Mouse (Mus musculus) limb, embryonic 11.5 days (tissue): ENCODE measurements around the gene Aldh2. TPM values are rescaled to one million over a fixed set of nuclear protein-coding genes. Genes with fewer than 3 reads are reported as not detected.
A peak's percentile ranks its signal among the peaks of the same experiment; 100 is the strongest.

ENCODE experiments used
- ATAC-seq: fragments of 200-750 bp; cut with Nextera tagmentation; 2 replicates; pipeline ENCODE4 v1.8.0; 2017; ENCODE audit warnings: low read depth; ENCODE audit not compliant: insufficient number of reproducible peaks, low FRiP score, low TSS enrichment
- DNase-seq: peaks from one replicate; pipeline ENCODE4 v3.0.0-alpha.2; 2015; ENCODE audit warnings: low spot score
- H3K27ac ChIP-seq: fragments of 300-500 bp; sonication (generic); replicated peaks from 2 replicates; pipeline ENCODE4 v1.5.1; 2014; ENCODE audit warnings: low read depth, mild to moderate bottlenecking, low read length
- H3K27me3 ChIP-seq: fragments of 300-500 bp; sonication (generic); 2 replicates; pipeline ENCODE4 v1.6.1; 2014; ENCODE audit warnings: mild to moderate bottlenecking, low read length, mixed read lengths; ENCODE audit not compliant: control insufficient read depth, insufficient read depth
- H3K36me3 ChIP-seq: fragments of 300-500 bp; sonication (generic); 2 replicates; pipeline ENCODE4 v1.6.1; 2014; ENCODE audit warnings: mild to moderate bottlenecking, low read length, moderate library complexity, mixed read lengths; ENCODE audit not compliant: control insufficient read depth, insufficient read depth
- H3K4me1 ChIP-seq: fragments of 300-500 bp; sonication (generic); 2 replicates; pipeline ENCODE4 v1.6.1; 2014; ENCODE audit warnings: low read length, mixed read lengths; ENCODE audit not compliant: control insufficient read depth, insufficient read depth
- H3K4me2 ChIP-seq: fragments of 300-500 bp; sonication (generic); 2 replicates; pipeline ENCODE4 v1.6.1; 2014; ENCODE audit warnings: low read depth, mild to moderate bottlenecking, moderate library complexity; ENCODE audit not compliant: severe bottlenecking
- H3K4me3 ChIP-seq: fragments of 300-500 bp; sonication (generic); 2 replicates; pipeline ENCODE4 v1.5.1; 2014; ENCODE audit warnings: low read depth, low read length
- H3K9ac ChIP-seq: fragments of 300-500 bp; sonication (generic); 2 replicates; pipeline ENCODE4 v1.6.1; 2014; ENCODE audit warnings: mild to moderate bottlenecking, low read length
- H3K9me3 ChIP-seq: fragments of 300-500 bp; sonication (generic); 2 replicates; pipeline ENCODE4 v1.6.1; 2016; ENCODE audit warnings: low read length; ENCODE audit not compliant: control insufficient read depth
- WGBS: fragments of 180-500 bp; shearing (Covaris S2); extraction: QIAGEN DNeasy Blood & Tissue Kit; methylation state at CpG from one replicate; pipeline ENCODE4 v1.1.7; 2014; 5-methylcytosine and 5-hydroxymethylcytosine counted together
- polyA plus RNA-seq: library from polyadenylated mRNA; unstranded; fragments of >200 nt; fragmentation: Nextera tagmentation; extraction: Ambion mirVana; gene quantifications from 2 replicates; pipeline ENCODE4 v1.2.1, GENCODE M21; 2014

Gene Aldh2
- polyA plus RNA-seq, 1 experiment from 2014 or later: 80.1 TPM

- Histone ChIP-seq H3K9ac (no peak overlapping the region), H3K36me3 (peaks cover 17% of the 10 kb centered on the region), H3K9me3 (no peaks in the 10 kb centered on the region), H3K4me2 (no peak overlapping the region), H3K4me1 (no peaks in the 10 kb centered on the region), H3K27ac (no peak overlapping the region), H3K27me3 (no peaks in the 10 kb centered on the region), H3K4me3 (no peak overlapping the region)
- DNase-seq (no peak), ATAC-seq (no peak)
- WGBS: 88% methylated on average over 11 of the region's 11 CpGs
These were observed 17.8 kb downstream of the Aldh2 start for GRCm38 (mm10) chr5:121575867-121576266.

DNA sequence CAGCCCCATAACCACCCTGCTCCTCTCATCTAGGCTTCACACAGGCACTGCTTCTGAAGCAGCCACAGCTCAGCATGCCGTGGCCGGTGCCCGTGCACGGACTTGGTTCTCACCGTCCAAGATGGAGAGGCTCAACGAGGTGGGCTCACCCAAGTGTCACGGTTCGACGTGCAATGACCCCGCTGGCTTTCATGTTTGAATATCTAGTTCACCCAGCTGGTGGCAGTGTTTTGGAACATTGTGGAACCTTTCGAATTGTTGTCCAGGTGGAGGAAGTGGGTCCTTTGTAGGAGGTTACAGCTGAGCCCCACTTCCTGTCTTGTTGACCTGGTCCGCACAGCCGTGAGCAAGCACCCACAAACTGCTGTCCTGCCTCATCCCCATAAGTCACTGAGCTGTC is 19.5 kb downstream of the Aldh2 start:
- Histone ChIP-seq H3K4me1 (no peaks in the 10 kb centered on the region), H3K4me2 (no peak overlapping the region), H3K27ac (no peak overlapping the region), H3K9ac (no peak overlapping the region), H3K9me3 (no peaks in the 10 kb centered on the region), H3K27me3 (no peaks in the 10 kb centered on the region), H3K36me3 (peaks cover 18% of the 10 kb centered on the region), H3K4me3 (no peak overlapping the region)
- WGBS: 90% methylated on average over 13 of the region's 13 CpGs
- ATAC-seq: no peak
- no peak for DNase-seq

DNA sequence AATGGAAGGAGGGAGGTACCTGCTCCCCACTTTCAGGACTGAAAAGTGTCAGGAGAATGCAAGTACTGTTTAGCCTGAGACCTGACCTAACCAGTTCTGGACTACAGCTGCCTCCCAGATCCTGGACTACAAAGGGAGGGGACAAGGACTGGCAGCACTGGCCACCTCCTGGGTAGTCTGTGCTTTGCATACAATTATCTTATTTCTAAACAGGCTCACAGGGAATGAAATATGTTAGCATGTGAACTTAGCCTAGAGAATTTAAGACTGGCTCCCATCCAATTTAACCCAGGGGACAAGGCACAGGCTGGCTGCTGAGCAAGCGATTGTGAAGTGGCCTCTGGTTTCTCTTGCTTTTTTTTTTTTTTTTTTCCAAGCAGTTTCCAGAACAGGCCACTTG is 22.8 kb downstream of the Aldh2 start:
- H3K9me3 ChIP-seq: no peaks in the 10 kb centered on the region
- 85% methylated on average over 1 of the region's 1 CpGs for WGBS
- ATAC-seq (no peak), DNase-seq (no peak)
- no peaks in the 10 kb centered on the region for H3K27me3 ChIP-seq
- peaks cover 18% of the 10 kb centered on the region for H3K36me3 ChIP-seq
- no peak overlapping the region for H3K27ac ChIP-seq
- H3K4me1 ChIP-seq: no peaks in the 10 kb centered on the region
- no peak overlapping the region for H3K9ac ChIP-seq
- no peak overlapping the region for H3K4me3 ChIP-seq
- no peak overlapping the region for H3K4me2 ChIP-seq

- DNase-seq (no peak), ATAC-seq (no peak)
- no peak overlapping the region for H3K27ac ChIP-seq
- H3K36me3 ChIP-seq: peaks cover 18% of the 10 kb centered on the region
- no peaks in the 10 kb centered on the region for H3K9me3 ChIP-seq
- H3K4me2 ChIP-seq: no peak overlapping the region
- H3K4me3 ChIP-seq: no peak overlapping the region
- H3K9ac ChIP-seq: no peak overlapping the region
- no peaks in the 10 kb centered on the region for H3K27me3 ChIP-seq
- WGBS: 84% methylated on average over 8 of the region's 9 CpGs
- no peaks in the 10 kb centered on the region for H3K4me1 ChIP-seq
These were observed 23.7 kb downstream of the Aldh2 start for GRCm38 (mm10) chr5:121569881-121570420.

DNA sequence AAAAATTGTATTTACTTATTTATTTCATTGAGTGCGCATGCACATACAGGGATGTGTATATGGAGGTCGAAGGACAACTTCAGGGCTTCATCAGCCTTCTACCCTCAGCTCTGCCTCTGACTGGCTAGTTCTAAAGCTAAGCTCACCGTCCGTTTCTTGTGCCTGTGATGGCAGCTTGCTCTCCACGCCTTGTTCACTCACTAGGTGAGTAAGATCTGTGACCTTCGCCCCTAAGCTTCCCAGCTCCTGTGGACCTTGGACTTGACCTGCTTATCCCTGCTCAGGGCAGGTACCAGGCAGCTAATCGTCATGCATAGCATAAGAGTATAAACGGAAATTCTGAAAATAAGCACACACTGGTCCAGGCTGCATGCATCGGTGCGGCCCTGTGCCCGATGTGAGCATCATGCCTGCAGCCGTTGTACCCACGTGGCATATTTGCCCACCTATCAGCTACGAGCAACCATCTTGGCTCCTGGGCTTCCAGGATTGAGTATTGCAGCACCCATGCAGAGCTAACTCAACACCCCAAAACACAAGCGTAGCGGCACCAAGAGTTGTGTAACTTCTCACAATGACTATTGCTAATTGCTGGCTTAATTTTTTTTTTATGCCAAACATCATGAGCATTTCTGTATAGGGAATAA is 27.5 kb downstream of the Aldh2 start:
- Histone ChIP-seq H3K4me2 (no peak overlapping the region), H3K27me3 (no peaks in the 10 kb centered on the region), H3K4me1 (no peaks in the 10 kb centered on the region), H3K4me3 (no peak overlapping the region), H3K36me3 (peaks cover 6% of the 10 kb centered on the region), H3K27ac (no peak overlapping the region), H3K9me3 (no peaks in the 10 kb centered on the region), H3K9ac (no peak overlapping the region)
- DNase-seq (no peak), ATAC-seq (no peak)
- 95% methylated on average over 16 of the region's 16 CpGs for WGBS

DNA sequence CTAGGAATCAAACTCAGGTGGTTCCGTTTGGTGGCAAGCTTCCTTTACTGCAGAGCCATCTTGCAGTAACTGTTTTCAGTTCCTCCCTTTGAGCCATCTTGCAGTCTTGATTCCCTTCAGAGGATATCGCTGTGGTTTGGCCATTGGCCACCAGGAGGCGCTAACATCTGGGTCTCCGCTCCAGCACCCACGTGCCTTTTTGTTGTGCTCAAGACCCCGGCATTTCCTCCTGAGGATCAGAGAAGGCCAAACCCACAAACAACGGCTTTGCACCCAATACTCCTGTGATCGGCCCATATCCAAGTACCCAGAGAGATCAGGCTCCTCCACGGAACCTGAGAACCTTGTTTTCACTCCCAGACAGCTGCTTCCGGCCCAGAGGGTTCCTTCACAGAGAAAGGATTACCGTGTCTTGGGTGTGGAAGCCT is 29.1 kb downstream of the Aldh2 start:
- Histone ChIP-seq H3K36me3 (no peaks in the 10 kb centered on the region), H3K27me3 (no peaks in the 10 kb centered on the region), H3K4me1 (no peaks in the 10 kb centered on the region), H3K4me2 (peak overlapping the region; percentile 39; the same call in 1 of the 2 replicates), H3K9me3 (no peaks in the 10 kb centered on the region), H3K4me3 (no peak overlapping the region), H3K9ac (peak overlapping the region; percentile 43; the same call in 1 of the 2 replicates), H3K27ac (no peak overlapping the region)
- 0 out of 2 replicates have a peak, but pooled peaks have one; percentile 15 for ATAC-seq
- 10% methylated on average over 11 of the region's 11 CpGs for whole genome bisulfite sequencing
- peak; percentile 95 for DNase-seq

GRCm38 (mm10) chr5:121562436-121562835 is 31.2 kb downstream of the Aldh2 start:
- Histone ChIP-seq H3K4me3 (no peak overlapping the region), H3K4me2 (no peak overlapping the region), H3K9me3 (no peaks in the 10 kb centered on the region), H3K27ac (no peak overlapping the region), H3K4me1 (no peaks in the 10 kb centered on the region), H3K9ac (no peak overlapping the region), H3K27me3 (no peaks in the 10 kb centered on the region), H3K36me3 (no peaks in the 10 kb centered on the region)
- WGBS: 85% methylated on average over 3 of the region's 3 CpGs
- no peak for DNase-seq
- no peak for ATAC-seq

- peaks cover 7% of the 10 kb centered on the region for H3K4me1 ChIP-seq
- ATAC-seq: no peak
- DNase-seq: no peak
- H3K27ac ChIP-seq: no peak overlapping the region
- 84% methylated on average over 7 of the region's 7 CpGs for WGBS
- no peak overlapping the region for H3K4me3 ChIP-seq
- H3K36me3 ChIP-seq: no peaks in the 10 kb centered on the region
- no peak overlapping the region for H3K4me2 ChIP-seq
- H3K9ac ChIP-seq: no peak overlapping the region
- H3K9me3 ChIP-seq: no peaks in the 10 kb centered on the region
- no peaks in the 10 kb centered on the region for H3K27me3 ChIP-seq
These were observed 44.4 kb downstream of the Aldh2 start for GRCm38 (mm10) chr5:121549196-121549595.

GRCm38 (mm10) chr5:121547084-121547483 is 46.5 kb downstream of the Aldh2 start:
- H3K36me3 ChIP-seq: no peaks in the 10 kb centered on the region
- H3K4me1 ChIP-seq: peaks cover 8% of the 10 kb centered on the region
- ATAC-seq (no peak), DNase-seq (no peak)
- no peak overlapping the region for H3K4me3 ChIP-seq
- no peaks in the 10 kb centered on the region for H3K9me3 ChIP-seq
- no peak overlapping the region for H3K9ac ChIP-seq
- no peak overlapping the region for H3K27ac ChIP-seq
- WGBS: 95% methylated on average over 3 of the region's 3 CpGs
- no peak overlapping the region for H3K4me2 ChIP-seq
- no peaks in the 10 kb centered on the region for H3K27me3 ChIP-seq
